Mouse (Mus musculus): ENCODE measurements around the gene Lrrc8e. TPM values are rescaled to one million over a fixed set of nuclear protein-coding genes. Genes with fewer than 3 reads are reported as not detected.

The Lrrc8e gene
- not detected for total RNA-seq (2021)
- long read RNA-seq, experiment 1: 0 reads
- long read RNA-seq, experiment 2: 0 reads

DNA sequence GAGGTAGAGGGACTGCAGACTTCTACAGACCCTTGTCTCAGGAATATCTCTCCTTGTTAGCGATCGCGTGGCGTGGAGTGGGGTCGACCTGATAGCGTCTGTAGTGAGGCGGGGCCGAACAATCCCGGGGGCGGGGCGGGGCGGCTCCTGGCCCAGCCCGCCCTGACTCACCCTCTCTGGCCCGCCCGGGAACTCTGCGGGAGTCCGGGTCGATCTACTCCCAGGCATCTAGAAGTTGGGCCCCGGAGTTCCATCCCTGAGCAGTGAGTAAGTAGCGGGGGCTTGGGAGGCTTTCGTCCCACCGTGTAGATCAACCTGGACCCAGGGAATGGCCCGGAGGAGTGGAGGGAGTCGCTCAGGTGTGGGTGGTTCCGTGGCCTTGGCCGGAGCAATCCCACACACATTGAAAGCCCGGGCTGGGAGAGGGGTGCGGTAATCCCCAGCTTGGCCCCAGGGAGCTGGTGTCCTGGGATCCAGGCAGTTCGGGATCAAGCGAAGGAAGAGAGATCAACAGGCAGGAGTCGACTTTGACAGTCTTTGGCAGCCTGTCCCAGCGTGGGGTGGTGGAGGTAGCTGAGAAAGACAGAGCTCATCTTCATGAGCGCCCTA, at the start of gene Lrrc8e:
Gene Lrrc8e, plus strand, starts transcription at position 89 of the 609 bp plus-strand sequence.
- no peak for DNase-seq (ENCODE audit: low spot score)

DNA sequence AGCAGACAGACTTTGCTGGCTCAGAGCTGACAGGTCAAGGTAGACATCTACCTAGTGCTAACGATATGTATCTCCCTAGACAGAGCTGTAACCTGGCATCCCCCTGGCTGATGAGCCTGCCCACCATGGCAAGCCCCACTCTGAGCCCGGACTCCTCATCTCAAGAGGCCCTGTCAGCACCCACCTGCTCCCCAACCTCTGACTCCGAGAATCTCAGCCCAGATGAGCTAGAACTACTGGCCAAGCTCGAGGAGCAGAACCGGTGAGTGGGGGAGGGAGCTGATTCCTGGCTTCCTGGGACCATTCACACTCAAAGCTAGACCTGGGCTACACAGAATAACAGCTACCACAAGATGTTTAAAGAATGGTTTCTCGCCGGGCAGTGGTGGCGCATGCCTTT, 43.2 kb upstream of the Lrrc8e start:
- no peak for DNase-seq (ENCODE audit: low spot score)

DNA sequence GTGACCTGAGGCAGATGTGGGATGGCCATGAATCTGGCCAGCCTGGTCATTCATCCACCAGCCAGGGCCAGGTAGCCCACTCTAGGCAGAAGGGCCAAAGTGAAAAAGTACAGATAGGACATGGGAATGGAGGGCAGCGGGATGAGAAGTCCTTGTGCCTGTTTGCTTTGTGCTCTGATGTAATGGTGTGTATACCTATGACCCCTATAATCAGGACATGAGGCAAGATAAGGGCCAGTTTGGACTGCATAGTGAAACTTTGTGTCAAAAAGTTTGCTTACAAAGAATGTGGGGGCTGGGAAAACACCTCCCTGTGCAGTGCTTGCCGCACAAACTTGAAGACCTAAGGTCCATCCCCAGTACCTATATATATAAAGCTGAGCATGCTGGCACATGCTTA, 40.5 kb upstream of the Lrrc8e start:
- DNase-seq (ENCODE audit: low spot score): no peak

DNA sequence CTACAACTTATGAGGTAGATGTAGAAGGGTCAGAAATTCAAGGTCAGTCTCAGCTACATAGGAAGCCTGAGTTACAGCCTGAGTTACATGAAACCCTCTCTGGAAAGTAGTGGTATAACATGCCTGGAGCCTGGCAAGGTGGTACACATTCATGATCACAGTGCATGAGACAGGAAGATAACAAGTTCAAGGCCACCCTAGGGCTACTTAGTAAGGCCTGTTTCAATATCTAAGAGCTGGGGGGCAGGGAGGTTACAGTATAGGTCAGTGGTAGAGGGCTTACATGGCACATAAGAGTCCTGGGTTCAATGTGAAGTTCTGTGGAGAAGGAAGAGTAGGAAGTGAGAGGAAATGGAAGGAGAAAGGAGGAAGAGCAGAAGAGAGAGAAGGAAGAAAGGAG, 38.0 kb upstream of the Lrrc8e start:
- no peak for DNase-seq (ENCODE audit: low spot score)

DNA sequence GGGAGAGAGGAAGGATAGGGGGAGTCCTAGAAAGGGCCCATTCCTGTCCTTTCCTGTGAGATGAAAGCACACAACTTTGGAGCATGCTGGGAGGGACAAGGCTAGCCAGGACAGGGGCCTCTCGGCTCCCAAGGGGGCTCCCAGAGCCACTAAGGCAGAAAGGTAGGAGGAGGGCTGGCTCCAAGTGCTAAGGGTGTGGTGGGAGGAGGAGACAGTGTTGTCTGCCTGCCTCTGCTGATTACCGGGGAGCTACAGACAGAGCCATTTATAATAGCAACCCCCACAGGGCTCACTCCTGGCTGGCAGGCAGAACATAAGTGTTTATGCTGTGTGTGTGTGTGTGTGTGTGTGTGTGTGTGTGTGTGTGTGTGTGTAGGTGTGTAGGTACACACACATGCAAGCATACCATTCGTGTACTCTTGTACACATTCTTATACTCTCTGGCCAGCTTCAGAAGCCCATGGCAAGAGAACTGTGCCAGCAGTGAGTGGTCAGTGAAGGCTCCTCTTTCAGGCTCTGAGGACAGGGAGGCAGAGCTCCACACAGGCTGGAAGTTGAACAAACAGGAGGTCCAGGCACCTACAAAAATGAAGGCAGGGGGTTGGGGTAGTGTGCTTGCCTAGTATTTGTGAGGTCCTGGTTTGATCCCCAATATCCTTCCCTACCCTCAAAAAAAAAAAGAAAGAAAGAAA, 37.5 kb upstream of the Lrrc8e start:
- DNase-seq (ENCODE audit: low spot score): no peak

DNA sequence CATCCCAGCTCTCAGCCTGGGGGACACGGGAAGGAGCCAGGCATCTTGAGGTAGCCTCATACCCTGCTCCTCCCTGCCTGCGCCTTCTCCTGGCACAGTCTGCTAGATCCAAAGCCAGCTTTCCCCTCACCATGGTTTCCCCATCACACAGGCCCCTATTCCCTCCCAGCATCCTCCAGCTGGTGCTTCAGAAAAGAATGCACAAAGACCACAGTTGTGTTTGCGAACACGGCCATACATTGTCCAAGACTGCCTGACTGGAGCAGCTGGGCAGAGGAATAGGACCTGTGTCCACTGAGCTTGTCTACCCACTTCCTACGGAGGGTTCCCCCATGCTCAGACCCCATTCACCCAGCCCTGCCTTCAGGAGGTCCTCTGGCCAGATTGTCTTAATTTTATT, 34.3 kb upstream of the Lrrc8e start:
- DNase-seq (ENCODE audit: low spot score): no peak

DNA sequence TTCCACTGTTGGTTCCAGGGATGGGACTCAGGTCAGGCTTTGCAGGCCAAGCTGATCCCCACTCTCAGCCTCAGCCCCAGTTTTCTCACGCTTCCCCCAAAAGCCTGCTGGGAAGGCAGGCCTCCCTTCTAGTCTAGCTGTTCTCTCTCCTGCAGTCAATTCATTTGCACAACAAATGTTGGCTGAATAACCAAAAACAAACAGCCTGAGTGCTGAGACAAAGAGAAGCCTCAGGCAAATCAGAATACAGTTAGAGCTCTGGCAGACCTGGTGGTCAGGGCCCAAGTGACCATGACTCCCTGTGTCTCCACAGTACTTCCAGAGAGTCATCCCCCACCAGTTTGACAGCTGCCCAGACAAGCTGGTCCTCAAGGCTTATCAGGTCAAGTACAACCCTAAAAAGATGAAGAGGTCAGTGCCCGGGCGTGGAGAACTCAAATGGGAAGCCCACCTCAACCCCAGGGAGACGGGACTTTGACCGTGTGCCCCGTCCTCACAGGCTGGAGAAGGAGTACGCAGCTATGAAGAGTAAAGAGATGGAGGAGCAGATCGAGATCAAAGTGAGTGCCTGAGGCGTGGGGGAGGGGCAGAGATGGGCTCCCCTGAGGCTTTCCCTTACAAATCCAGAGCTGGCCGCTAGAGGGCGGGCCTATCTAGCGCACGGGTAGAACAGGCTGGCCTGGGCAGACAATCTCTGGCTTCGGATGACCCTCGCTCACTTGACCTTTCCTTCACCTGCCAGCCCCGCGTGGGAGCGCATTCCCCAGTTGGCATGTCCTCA, 33.6 kb upstream of the Lrrc8e start:
- DNase-seq (ENCODE audit: low spot score): peak; percentile 85

DNA sequence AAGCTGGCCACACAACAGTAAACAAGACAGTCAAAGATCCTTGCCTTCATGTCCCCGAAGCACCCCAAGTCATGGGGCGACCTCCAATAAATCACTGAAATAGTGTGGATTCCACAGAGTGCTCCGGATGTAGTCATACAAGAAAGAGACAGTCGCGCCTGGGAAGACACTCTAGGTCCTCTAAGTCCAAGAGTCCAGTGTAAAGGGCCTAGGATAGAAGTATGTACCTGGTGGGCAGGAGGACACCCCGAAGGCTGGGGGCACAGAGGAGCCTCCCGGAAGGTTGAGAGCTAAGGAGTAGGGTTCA, 33.1 kb upstream of the Lrrc8e start:
- DNase-seq (ENCODE audit: low spot score): no peak

DNA sequence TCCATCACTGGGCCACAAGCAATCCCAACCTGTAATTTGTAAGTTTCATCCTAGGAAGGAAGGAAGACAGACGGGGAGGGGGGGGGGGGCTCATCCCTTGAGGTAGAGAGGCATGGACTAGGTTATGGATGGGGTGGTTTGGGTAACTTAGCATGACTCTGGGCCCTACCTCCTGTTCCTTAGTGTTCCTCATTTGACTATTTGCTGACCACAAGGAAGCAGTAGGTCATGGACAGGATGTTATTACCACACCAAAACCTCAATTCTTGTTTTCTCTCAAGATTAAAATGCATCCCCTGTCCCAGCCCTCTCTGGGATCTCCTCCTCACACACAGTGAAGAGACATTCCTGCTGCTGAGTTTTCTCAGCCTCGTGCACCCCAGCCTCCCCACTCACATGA, 25.3 kb upstream of the Lrrc8e start:
- DNase-seq (ENCODE audit: low spot score): no peak

DNA sequence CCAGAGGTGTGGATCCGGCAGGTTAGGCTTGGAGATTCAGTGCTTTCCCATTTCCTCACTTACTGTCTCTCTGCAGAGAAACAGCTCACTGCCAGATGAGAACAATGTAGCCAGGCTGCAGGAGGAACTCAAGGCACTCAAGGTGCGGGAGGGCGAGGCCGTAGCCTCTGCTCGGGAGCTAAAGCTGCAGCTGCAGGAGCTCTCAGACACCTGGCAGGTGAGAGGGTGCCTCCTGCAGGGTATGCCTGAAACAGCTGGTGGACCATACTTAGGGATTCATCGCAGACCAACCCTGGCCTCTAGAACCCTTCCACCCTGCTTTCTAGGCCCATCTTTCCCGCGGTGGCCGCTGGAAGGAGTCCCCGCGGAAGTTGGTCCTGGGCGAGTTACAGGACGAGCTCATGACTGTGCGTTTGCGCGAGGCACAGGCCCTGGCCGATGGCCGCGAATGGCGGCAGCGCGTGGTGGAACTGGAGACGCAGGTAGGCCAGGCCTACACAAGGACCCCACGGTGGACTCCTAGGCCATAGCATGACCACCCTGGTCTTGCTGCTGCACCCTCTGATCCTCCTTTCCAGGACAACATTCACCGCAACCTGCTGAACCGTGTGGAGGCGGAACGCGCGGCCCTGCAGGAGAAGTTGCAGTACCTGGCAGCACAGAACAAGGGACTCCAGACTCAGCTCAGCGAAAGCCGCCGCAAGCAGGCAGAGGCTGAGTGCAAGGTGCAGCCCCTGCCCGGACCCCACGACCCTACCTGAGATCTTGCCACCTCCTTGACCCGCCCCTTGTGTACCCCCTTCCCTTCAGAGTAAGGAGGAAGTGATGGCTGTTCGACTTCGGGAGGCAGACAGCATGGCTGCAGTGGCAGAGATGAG, 21.1 kb upstream of the Lrrc8e start:
- DNase-seq (ENCODE audit: low spot score): no peak

DNA sequence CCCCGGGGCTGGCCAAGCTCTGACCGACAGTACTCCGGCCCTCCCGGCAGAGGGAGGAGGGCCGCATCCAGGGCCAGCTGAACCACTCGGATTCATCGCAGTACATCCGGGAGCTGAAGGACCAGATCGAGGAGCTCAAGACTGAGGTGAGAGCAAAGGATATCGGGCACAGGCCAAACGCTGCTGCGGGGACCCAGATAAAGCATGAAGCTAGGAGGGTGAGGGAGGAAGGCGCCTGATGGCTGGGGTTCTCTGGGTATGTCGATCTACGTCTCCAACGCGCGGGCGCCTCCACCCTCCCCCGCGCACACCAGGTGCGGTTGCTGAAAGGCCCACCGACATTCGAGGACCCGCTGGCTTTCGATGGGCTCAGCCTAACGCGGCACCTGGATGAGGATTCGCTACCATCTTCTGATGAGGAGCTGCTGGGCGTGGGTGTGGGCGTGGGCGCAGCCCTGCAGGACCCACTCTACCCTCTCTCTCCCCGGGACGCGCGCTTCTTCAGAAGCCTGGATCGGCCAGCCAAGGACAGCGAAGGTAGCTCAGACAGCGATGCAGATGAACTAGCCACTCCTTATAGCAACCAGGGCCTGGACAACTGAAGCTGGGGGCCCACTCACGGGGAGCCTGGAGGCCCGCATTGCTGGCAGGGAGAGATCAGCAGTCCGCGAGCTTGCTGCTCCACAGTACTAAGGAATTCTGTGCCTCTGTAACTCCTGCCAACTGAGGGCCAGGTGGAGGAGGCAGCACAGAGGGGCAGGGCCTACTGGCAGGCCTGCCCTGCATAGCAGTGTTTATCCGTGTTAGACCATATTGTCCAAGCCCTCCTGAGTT, 20.2 kb upstream of the Lrrc8e start:
- no peak for DNase-seq (ENCODE audit: low spot score)

DNA sequence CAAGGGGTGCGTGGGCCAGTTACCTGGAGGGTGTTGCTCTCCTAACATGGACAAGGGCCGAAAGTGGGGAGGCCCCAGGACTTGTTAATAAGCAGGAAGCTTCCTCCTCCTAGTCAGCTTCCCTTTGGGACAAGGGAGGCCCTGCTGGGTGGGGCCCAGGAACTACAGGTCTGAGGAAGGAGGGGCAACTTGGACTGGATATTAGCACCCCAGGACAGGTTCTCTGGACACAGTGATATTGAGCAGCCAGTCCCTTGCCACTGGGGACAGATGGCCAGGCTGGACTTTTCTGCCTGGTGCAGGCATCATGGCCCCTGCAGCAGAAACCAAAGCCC, 19.6 kb upstream of the Lrrc8e start:
- no peak for DNase-seq (ENCODE audit: low spot score)

DNA sequence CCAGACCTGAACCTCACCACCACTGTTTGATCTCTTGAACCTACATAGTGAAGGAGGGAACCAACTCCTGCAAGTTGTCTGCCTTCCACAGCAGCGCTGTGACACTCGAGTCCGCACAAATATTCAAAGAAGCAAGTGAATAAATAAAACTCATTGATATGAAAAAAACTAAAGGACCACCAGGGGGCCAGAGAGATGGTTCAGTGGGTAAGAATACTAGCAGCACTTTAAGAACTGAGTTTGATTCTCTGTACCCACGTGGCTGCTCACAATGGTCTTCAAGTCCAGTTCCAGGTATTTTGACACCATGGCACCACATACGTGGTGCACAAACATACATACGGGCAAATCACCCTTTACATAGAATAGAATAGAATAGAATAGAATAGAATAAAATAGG, 15.5 kb upstream of the Lrrc8e start:
- no peak for DNase-seq (ENCODE audit: low spot score)

DNA sequence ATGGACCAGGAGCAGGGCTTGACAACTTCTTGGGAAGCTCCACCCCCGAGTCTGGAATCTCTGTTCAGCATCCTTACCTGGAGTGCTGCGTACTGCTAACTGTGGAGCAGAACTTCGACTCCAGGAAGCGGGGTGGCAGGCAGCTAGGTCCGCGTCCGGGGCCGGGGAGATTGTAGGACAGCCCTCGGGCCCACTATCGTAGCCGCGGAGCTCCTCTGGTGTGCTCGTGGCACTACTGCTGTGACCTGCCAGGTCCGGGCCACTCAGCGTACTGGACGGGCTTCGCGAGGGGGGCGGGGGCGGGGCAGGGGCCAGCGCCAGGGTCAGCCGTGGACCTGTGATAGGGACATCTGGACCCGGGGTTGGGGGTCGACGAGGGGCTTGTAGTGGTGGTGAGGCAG, 13.8 kb upstream of the Lrrc8e start:
- DNase-seq (ENCODE audit: low spot score): no peak

DNA sequence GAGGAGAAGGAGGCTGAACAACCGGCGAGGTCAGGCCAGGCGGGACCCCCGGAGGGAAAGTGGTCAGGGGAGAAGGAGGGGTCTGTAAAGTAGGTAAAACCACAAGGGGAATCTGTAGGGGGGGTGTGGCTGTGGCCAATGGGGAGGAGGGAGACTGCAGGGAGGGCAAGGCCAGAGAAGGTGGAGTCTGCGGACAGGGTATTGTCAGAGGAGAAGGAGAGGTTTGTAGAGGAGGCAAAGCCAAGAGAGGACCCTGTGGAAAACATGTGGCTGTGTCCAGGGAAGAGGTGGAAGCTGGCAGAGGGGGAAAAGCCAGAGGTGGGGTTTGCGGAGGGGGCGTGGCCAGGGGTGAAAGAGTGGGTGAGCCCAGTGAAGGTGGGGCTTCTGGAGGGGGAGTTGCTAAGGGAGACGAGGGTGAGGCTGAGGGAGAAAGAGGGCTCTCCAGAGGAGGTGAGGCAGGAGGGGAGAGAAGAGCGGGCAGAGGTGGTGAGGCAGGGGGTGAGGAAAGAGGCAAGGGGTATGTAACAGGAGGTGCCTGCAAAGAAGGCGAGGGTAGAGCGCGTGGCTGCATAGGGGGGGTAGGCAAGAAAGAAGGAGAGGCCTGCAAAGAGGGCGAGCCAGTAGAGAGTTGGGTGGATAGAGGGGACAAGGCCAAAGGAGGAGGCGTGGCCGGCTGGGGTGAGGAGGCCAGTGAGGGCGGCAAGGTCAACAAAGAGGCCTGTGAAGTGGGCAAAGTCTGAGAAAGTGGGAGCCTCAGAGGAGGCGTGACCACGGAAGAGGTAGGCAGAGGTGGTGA, 13.2 kb upstream of the Lrrc8e start:
- peak; percentile 43 for DNase-seq (ENCODE audit: low spot score)

DNA sequence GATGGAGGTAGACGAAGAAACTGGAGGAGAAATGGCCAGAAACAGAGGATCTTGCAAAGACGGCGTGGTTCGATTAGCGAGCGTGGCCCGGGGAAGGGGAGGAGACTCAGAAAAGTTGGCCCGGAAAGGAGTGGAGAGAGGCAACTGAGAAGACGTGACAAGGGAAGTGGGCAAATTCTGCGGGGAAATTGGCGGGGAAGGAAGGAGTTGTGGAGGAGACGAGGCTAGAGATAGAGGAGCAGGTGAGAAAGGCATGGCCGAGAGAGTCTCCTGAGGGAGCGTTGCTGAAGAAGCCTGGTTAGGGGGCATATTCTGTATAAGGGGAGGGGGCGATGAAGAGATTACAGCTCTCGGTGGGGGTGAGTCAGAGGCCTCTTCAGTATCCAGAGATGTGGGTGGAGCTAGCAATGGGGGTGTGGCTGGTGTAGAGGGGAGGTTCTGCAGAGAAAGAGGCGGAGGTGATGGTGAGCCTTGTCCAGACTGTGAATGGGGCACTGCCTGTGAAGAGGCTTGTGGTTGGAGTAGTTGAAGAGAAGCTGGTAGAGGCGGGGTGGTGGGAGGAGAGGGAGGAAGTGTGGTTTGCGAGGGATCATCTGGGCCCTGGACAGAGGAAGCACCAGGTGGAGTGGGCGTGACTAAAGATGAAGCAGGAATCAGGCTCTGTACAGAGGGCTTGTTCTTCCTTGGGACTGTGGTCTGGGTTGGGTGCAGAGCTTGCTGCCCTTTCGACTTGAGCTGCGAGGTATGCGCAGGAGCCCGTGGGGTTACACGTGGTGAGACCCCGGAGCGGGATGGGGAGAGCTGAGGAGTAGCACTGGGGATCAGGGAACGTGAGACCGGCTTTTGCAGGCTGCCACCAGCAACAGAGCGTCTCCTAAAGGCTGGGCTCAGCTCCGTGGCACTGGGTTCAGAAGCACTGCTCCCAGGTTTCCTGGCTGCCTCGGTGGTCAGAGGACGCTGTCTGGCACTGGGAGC, 12.3 kb upstream of the Lrrc8e start:
- peak; percentile 47 for DNase-seq (ENCODE audit: low spot score)

DNA sequence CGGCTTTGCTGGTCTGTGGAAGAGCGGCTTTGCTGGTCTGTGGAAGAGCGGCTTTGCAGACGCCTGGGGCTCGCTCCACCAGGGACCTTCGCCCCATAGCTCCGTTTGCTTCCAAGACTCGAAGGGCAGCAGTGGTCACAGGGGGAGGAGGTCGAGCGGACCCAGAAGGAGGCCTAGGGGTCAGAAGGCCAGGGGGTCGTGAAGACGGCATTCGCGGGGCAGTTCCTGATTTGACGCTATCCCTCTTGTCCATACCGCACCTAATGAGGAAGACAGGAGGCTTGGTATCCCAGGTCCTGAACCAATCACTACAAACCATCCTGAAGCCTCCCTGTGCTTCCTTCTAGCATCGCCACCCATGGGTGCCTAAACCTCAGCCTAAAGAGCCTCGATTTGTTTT, 10.3 kb upstream of the Lrrc8e start:
- DNase-seq (ENCODE audit: low spot score): no peak

DNA sequence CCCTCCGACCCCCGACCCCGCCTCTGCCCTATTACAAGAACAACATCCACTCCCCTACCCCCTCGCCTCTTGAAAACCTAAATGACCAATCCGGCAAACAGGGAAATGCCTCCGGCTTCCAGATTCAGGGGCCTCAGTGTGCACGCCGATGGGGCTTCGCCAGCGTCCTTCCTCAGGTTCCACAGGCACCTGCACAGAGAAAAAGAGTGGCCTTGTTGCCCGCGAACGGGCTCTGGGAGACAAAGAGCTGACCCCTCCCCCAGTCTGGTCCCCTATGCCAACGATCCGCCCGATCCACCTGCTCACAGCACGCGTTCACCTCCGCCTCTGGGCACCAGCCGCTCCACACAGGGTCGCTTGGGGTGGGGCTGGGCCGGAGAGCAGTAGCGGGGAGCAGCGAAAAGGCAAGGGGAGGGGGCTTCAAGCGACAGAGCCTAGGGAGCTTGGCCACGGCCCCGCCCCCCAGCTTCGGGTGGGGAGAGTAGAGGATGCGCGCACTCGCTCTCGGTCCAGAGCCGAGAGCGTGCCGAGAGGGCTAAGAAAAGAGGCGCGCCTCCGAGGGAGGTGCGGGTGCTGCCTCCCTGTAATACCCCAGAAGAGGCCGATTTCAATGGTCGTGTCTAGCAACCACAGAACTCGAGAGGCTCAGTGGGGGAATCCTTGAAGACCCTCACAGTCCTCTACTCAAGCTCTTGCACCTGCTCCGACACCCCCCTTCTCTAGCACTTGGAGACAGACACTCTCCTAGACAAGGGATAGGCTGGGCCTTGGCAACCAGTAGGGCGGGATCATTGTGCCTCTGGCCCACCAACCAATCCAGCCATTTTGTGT, 9.6 kb upstream of the Lrrc8e start, which contains the start of gene Prr36:
Gene Prr36, minus strand, starts transcription at position 669 of the 831 bp plus-strand sequence.
- no peak for DNase-seq (ENCODE audit: low spot score)
